21 mouse cellular contexts compared by ENCODE assay signal in genomic region chr19:30815661-30816060, GRCm38 (mm10).
DNase-seq lines count a peak whose midpoint lies in the region; ATAC-seq lines count a peak whose summit lies in the region.
"Had no signal": no experiment of that assay in that cellular context is flagged by ENCODE, and none has a peak within 500 bp of the region (broad histone marks: within the 10 kb centered on the region; RNA-seq: fewer than 3 reads in every experiment).

No protein-coding gene starts in this region.

- peak; percentile 26 to 75 for DNase-seq in layer of hippocampus, adult 18-20 months (ENCODE audit: low spot score in 2 of 2)
- DNase-seq in layer of hippocampus, postnatal 10 days (ENCODE audit: low spot score in 2 of 2) = no peak
- peak; percentile 15 for DNase-seq in brain, adult 2 months (ENCODE audit: low read depth, low spot score)
- peak; percentile 13 for DNase-seq in layer of hippocampus, adult 9-10 months (ENCODE audit: low spot score)
- DNase-seq in kidney, postnatal 25 days = no peak
- DNase-seq in thymus, postnatal 14 days = no peak
- DNase-seq: cerebellum, adult 11-12 months; heart, postnatal 14 days; kidney, adult 18-20 months; liver, embryonic 13.5 days; right cerebral cortex, postnatal 4 days had no signal

- no peak overlapping the region for H3K9ac ChIP-seq in neural tube, embryonic 14.5 days (replicated peaks; ENCODE audit: low read depth, low read length)
- no peak overlapping the region for H3K9ac ChIP-seq in intestine, embryonic 15.5 days
- H3K9ac ChIP-seq: embryonic facial prominence, embryonic 13.5 days; hindbrain, embryonic 15.5 days; liver, embryonic 13.5 days; lung, embryonic 15.5 days; midbrain, embryonic 13.5 days had no signal

- no peak overlapping the region for H3K4me3 ChIP-seq in neural tube, embryonic 14.5 days (ENCODE audit: low read depth, low read length)
- H3K4me3 ChIP-seq in intestine, embryonic 15.5 days (replicated peaks) = no peak overlapping the region
- H3K4me3 ChIP-seq: embryonic facial prominence, embryonic 13.5 days; hindbrain, embryonic 15.5 days; liver, embryonic 13.5 days; lung, embryonic 15.5 days; midbrain, embryonic 13.5 days had no signal

- H3K36me3 ChIP-seq in neural tube, embryonic 14.5 days (ENCODE audit: control insufficient read depth, insufficient read depth, low read length) = no peaks in the 10 kb centered on the region
- H3K36me3 ChIP-seq in intestine, embryonic 15.5 days = no peaks in the 10 kb centered on the region
- H3K36me3 ChIP-seq: embryonic facial prominence, embryonic 13.5 days; G1E; hindbrain, embryonic 15.5 days; liver, embryonic 13.5 days; lung, embryonic 15.5 days; midbrain, embryonic 13.5 days had no signal

- H3K4me2 ChIP-seq in neural tube, embryonic 14.5 days (ENCODE audit: low read depth, low read length) = no peak overlapping the region
- no peak overlapping the region for H3K4me2 ChIP-seq in intestine, embryonic 15.5 days (replicated peaks)
- H3K4me2 ChIP-seq: embryonic facial prominence, embryonic 13.5 days; heart, embryonic 11.5 days; hindbrain, embryonic 15.5 days; liver, embryonic 13.5 days; lung, embryonic 15.5 days; midbrain, embryonic 13.5 days had no signal

- no peaks in the 10 kb centered on the region for H3K9me3 ChIP-seq in neural tube, embryonic 14.5 days (ENCODE audit: control insufficient read depth, low read length)
- no peaks in the 10 kb centered on the region for H3K9me3 ChIP-seq in intestine, embryonic 15.5 days
- H3K9me3 ChIP-seq: embryonic facial prominence, embryonic 13.5 days; G1E; hindbrain, embryonic 15.5 days; liver, embryonic 13.5 days; lung, embryonic 15.5 days; midbrain, embryonic 13.5 days had no signal

- 38% methylated on average over 6 of the region's 6 CpGs for WGBS in neural tube, embryonic 14.5 days
- WGBS in intestine, embryonic 15.5 days = 76% methylated on average over 6 of the region's 6 CpGs

- H3K27ac ChIP-seq in neural tube, embryonic 14.5 days (ENCODE audit: low read depth, low read length) = no peak overlapping the region
- H3K27ac ChIP-seq in intestine, embryonic 15.5 days = no peak overlapping the region
- H3K27ac ChIP-seq: embryonic facial prominence, embryonic 13.5 days; hindbrain, embryonic 15.5 days; liver, embryonic 13.5 days; lung, embryonic 15.5 days; macrophage; midbrain, embryonic 13.5 days had no signal

- no peaks in the 10 kb centered on the region for H3K4me1 ChIP-seq in neural tube, embryonic 14.5 days (ENCODE audit: control insufficient read depth, insufficient read depth, low read length)
- no peaks in the 10 kb centered on the region for H3K4me1 ChIP-seq in intestine, embryonic 15.5 days (replicated peaks)
- H3K4me1 ChIP-seq: embryonic facial prominence, embryonic 13.5 days; hindbrain, embryonic 15.5 days; liver, embryonic 13.5 days; lung, embryonic 15.5 days; midbrain, embryonic 13.5 days had no signal

- H3K27me3 ChIP-seq in neural tube, embryonic 14.5 days (ENCODE audit: control insufficient read depth, insufficient read depth, low read length) = no peaks in the 10 kb centered on the region
- H3K27me3 ChIP-seq in intestine, embryonic 15.5 days (replicated peaks) = no peaks in the 10 kb centered on the region
- H3K27me3 ChIP-seq: embryonic facial prominence, embryonic 13.5 days; hindbrain, embryonic 15.5 days; liver, embryonic 13.5 days; lung, embryonic 15.5 days; midbrain, embryonic 13.5 days had no signal

- ATAC-seq in neural tube, embryonic 14.5 days (ENCODE audit: low read depth) = peak; percentile 90
- ATAC-seq in intestine, embryonic 15.5 days = no peak
- ATAC-seq: CD4-positive, CD25-positive, alpha-beta regulatory T cell, adult 4 months; midbrain, embryonic 13.5 days had no signal

Comparison
In these comparisons a context has a peak if more than half of its experiments do, and no peak if none do; other contexts are left out.
1. DNase-seq: peak in layer of hippocampus, adult 18-20 months (2 of 2), brain, adult 2 months (single experiment) and layer of hippocampus, adult 9-10 months (single experiment); none in layer of hippocampus, postnatal 10 days (0 of 2), kidney, postnatal 25 days (0 of 2) and thymus, postnatal 14 days (single experiment).